In the genomic region with DNA sequence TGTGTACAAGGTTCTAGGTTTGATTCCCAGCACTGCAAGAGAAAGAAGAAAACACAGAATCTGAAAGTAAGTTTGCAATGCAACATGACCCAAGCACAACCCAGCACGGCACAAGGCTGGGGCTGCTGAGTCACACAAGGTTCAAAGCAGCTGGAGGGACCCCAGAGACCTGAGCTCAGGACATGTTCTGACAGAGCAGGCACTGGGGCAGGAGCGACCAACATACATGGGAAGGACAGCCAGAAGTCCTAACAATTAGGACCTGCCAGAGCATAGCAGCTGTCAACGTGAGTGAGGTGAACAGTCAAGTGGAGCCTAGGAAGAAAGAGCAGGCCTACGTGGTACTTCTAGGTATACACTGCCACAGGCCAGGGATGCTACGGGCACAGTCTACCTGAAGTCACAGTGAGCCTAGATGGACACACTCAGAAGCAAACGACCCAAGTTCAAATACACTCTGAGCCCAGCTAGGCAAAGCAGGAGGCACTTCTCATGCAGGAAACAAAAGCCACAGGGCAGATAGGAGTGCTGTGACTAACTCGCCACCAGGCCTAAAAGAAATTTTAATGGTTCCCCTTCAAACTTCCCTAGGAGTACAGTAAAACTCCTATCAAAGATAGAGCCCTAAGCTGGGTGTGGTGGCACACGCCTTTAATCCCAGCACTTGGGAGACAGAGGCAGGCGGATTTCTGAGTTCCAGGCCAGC, we compare ENCODE assay signal across 12 mouse cellular contexts. TPM values are rescaled to one million over a fixed set of nuclear protein-coding genes. Genes with fewer than 3 reads are reported as not detected.
DNase-seq lines count a peak whose midpoint lies in the region; ATAC-seq and TF ChIP-seq lines count a peak whose summit lies in the region.
"Had no signal": no experiment of that assay in that cellular context is flagged by ENCODE, and none has a peak within 500 bp of the region (broad histone marks: within the 10 kb centered on the region; RNA-seq: fewer than 3 reads in every experiment).

No protein-coding gene starts in this region.

- no peak for ATAC-seq in midbrain, embryonic 13.5 days
- ATAC-seq in forebrain, postnatal 0 days: no peak
- no peak for ATAC-seq in neural tube, embryonic 14.5 days (ENCODE audit: low read depth)
- ATAC-seq in intestine, embryonic 15.5 days: no peak

- no peak overlapping the region for H3K4me3 ChIP-seq in midbrain, embryonic 13.5 days (replicated peaks)
- H3K4me3 ChIP-seq in midbrain, embryonic 10.5 days: no peak overlapping the region
- H3K4me3 ChIP-seq in forebrain, postnatal 0 days (ENCODE audit: low read depth, low read length): no peak overlapping the region
- no peak overlapping the region for H3K4me3 ChIP-seq in neural tube, embryonic 14.5 days (ENCODE audit: low read depth, low read length)
- no peak overlapping the region for H3K4me3 ChIP-seq in intestine, embryonic 15.5 days (replicated peaks)

- H3K9me3 ChIP-seq in midbrain, embryonic 13.5 days: no peaks in the 10 kb centered on the region
- H3K9me3 ChIP-seq in midbrain, embryonic 10.5 days (replicated peaks): no peaks in the 10 kb centered on the region
- no peaks in the 10 kb centered on the region for H3K9me3 ChIP-seq in forebrain, postnatal 0 days (ENCODE audit: low read length)
- H3K9me3 ChIP-seq in neural tube, embryonic 14.5 days (ENCODE audit: control insufficient read depth, low read length): no peaks in the 10 kb centered on the region
- no peaks in the 10 kb centered on the region for H3K9me3 ChIP-seq in intestine, embryonic 15.5 days
- H3K9me3 ChIP-seq: liver, embryonic 15.5 days had no signal

- H3K9ac ChIP-seq in midbrain, embryonic 13.5 days (replicated peaks): no peak overlapping the region
- H3K9ac ChIP-seq in forebrain, postnatal 0 days: no peak overlapping the region
- H3K9ac ChIP-seq in neural tube, embryonic 14.5 days (replicated peaks; ENCODE audit: low read depth, low read length): no peak overlapping the region
- no peak overlapping the region for H3K9ac ChIP-seq in intestine, embryonic 15.5 days
- H3K9ac ChIP-seq: liver, embryonic 15.5 days had no signal

- H3K27me3 ChIP-seq in midbrain, embryonic 13.5 days: peaks cover 16% of the 10 kb centered on the region
- H3K27me3 ChIP-seq in midbrain, embryonic 10.5 days (ENCODE audit: low read depth, poor library complexity, severe bottlenecking): peaks cover 41% of the 10 kb centered on the region
- H3K27me3 ChIP-seq in forebrain, postnatal 0 days (ENCODE audit: insufficient read depth, low read length): no peaks in the 10 kb centered on the region
- H3K27me3 ChIP-seq in neural tube, embryonic 14.5 days (ENCODE audit: control insufficient read depth, insufficient read depth, low read length): peaks cover 5% of the 10 kb centered on the region; the same call in 1 of the 2 replicates
- H3K27me3 ChIP-seq in intestine, embryonic 15.5 days (replicated peaks): no peaks in the 10 kb centered on the region

- WGBS in midbrain, embryonic 13.5 days: 84% methylated on average over 9 of the region's 9 CpGs
- 83% methylated on average over 9 of the region's 9 CpGs for WGBS in midbrain, embryonic 10.5 days
- WGBS in forebrain, postnatal 0 days: 81% methylated on average over 9 of the region's 9 CpGs
- WGBS in neural tube, embryonic 14.5 days: 87% methylated on average over 9 of the region's 9 CpGs
- 75% methylated on average over 9 of the region's 9 CpGs for WGBS in intestine, embryonic 15.5 days

- DNase-seq in heart, adult 11 months: peak; percentile 88
- no peak for DNase-seq in heart, adult 9 months (ENCODE audit: low spot score in 2 of 2)
- no peak for DNase-seq in midbrain, embryonic 10.5 days (ENCODE audit: low spot score)
- DNase-seq in forebrain, postnatal 0 days: no peak
- DNase-seq in thymus, postnatal 36 days: no peak
- DNase-seq: gastrocnemius, postnatal 36 days; heart, postnatal 14 days; thymus, postnatal 4 days had no signal

- H3K4me2 ChIP-seq in midbrain, embryonic 13.5 days (replicated peaks): peak overlapping the region; percentile 87
- peak overlapping the region; percentile 17; the same call in 1 of the 2 replicates for H3K4me2 ChIP-seq in forebrain, postnatal 0 days (ENCODE audit: low read depth)
- peak overlapping the region; percentile 89 for H3K4me2 ChIP-seq in neural tube, embryonic 14.5 days (ENCODE audit: low read depth, low read length)
- H3K4me2 ChIP-seq in intestine, embryonic 15.5 days (replicated peaks): no peak overlapping the region

- no peak overlapping the region for H3K27ac ChIP-seq in midbrain, embryonic 13.5 days
- H3K27ac ChIP-seq in midbrain, embryonic 10.5 days (replicated peaks): no peak overlapping the region
- no peak overlapping the region for H3K27ac ChIP-seq in forebrain, postnatal 0 days (ENCODE audit: low read depth, low read length)
- H3K27ac ChIP-seq in neural tube, embryonic 14.5 days (ENCODE audit: low read depth, low read length): no peak overlapping the region
- H3K27ac ChIP-seq in intestine, embryonic 15.5 days: no peak overlapping the region
- H3K27ac ChIP-seq: liver, embryonic 15.5 days had no signal

- peaks cover 14% of the 10 kb centered on the region for H3K36me3 ChIP-seq in midbrain, embryonic 13.5 days
- H3K36me3 ChIP-seq in midbrain, embryonic 10.5 days: peaks cover 14% of the 10 kb centered on the region
- peaks cover 15% of the 10 kb centered on the region for H3K36me3 ChIP-seq in forebrain, postnatal 0 days (ENCODE audit: insufficient read depth)
- peaks cover 9% of the 10 kb centered on the region for H3K36me3 ChIP-seq in neural tube, embryonic 14.5 days (ENCODE audit: control insufficient read depth, insufficient read depth, low read length)
- no peaks in the 10 kb centered on the region for H3K36me3 ChIP-seq in intestine, embryonic 15.5 days
- H3K36me3 ChIP-seq: liver, embryonic 15.5 days had no signal

- TF ChIP-seq CTCF in forebrain, postnatal 0 days (IDR thresholded peaks at IDR 0.05; ENCODE audit: low read depth): no peak

- H3K4me1 ChIP-seq in midbrain, embryonic 13.5 days (replicated peaks): peaks cover 59% of the 10 kb centered on the region
- H3K4me1 ChIP-seq in midbrain, embryonic 10.5 days: peaks cover 64% of the 10 kb centered on the region
- peaks cover 10% of the 10 kb centered on the region; the same call in 1 of the 2 replicates for H3K4me1 ChIP-seq in forebrain, postnatal 0 days (ENCODE audit: insufficient read depth)
- peaks cover 20% of the 10 kb centered on the region; the same call in 1 of the 2 replicates for H3K4me1 ChIP-seq in neural tube, embryonic 14.5 days (ENCODE audit: control insufficient read depth, insufficient read depth, low read length)
- H3K4me1 ChIP-seq in intestine, embryonic 15.5 days (replicated peaks): peaks cover 29% of the 10 kb centered on the region

RNA-seq across cellular contexts. Expression of gene Impdh1, which starts 5.8 kb away (rescaled TPM):
- 43.5 and 51.8 TPM in 2 replicates for polyA plus RNA-seq in midbrain, embryonic 13.5 days (2015; fragmentation: Nextera tagmentation; extraction: Ambion mirVana)
- polyA plus RNA-seq in midbrain, embryonic 10.5 days (2016; fragmentation: Nextera tagmentation; extraction: Ambion mirVana): 45.6 and 53.5 TPM in 2 replicates
- total RNA-seq in forebrain, postnatal 0 days (2014; rRNA removed): 27.2 and 42.8 TPM in 2 replicates
- polyA plus RNA-seq in forebrain, postnatal 0 days (2015; fragmentation: Nextera tagmentation; extraction: Ambion mirVana): 65.9 and 70.6 TPM in 2 replicates
- polyA plus RNA-seq in neural tube, embryonic 14.5 days (2014; fragmentation: Nextera tagmentation; extraction: Ambion mirVana): 77.6 and 83.7 TPM in 2 replicates
- polyA plus RNA-seq in intestine, embryonic 15.5 days (2015; fragmentation: Nextera tagmentation; extraction: Ambion mirVana): 44.7 and 44.8 TPM in 2 replicates

RNA-seq across cellular contexts. Expression of gene Prrt4, which starts 31.0 kb away (rescaled TPM):
- 2.7 and 3.6 TPM in 2 replicates for polyA plus RNA-seq in midbrain, embryonic 13.5 days (2015; fragmentation: Nextera tagmentation; extraction: Ambion mirVana)
- polyA plus RNA-seq in midbrain, embryonic 10.5 days (2016; fragmentation: Nextera tagmentation; extraction: Ambion mirVana): 0.83 and 1.1 TPM in 2 replicates
- total RNA-seq in forebrain, postnatal 0 days (2014; rRNA removed): 17.6 and 23.5 TPM in 2 replicates
- 9.0 and 12.1 TPM in 2 replicates for polyA plus RNA-seq in forebrain, postnatal 0 days (2015; fragmentation: Nextera tagmentation; extraction: Ambion mirVana)
- 8.9 and 14.7 TPM in 2 replicates for polyA plus RNA-seq in neural tube, embryonic 14.5 days (2014; fragmentation: Nextera tagmentation; extraction: Ambion mirVana)
- 0.40 and 0.50 TPM in 2 replicates for polyA plus RNA-seq in intestine, embryonic 15.5 days (2015; fragmentation: Nextera tagmentation; extraction: Ambion mirVana)

RNA-seq across cellular contexts. Expression of gene Rbm28, which starts 45.6 kb away (rescaled TPM):
- 47.2 and 48.5 TPM in 2 replicates for polyA plus RNA-seq in midbrain, embryonic 13.5 days (2015; fragmentation: Nextera tagmentation; extraction: Ambion mirVana)
- 51.6 and 54.9 TPM in 2 replicates for polyA plus RNA-seq in midbrain, embryonic 10.5 days (2016; fragmentation: Nextera tagmentation; extraction: Ambion mirVana)
- 32.8 and 33.5 TPM in 2 replicates for total RNA-seq in forebrain, postnatal 0 days (2014; rRNA removed)
- 14.7 and 18.0 TPM in 2 replicates for polyA plus RNA-seq in forebrain, postnatal 0 days (2015; fragmentation: Nextera tagmentation; extraction: Ambion mirVana)
- 44.5 and 55.4 TPM in 2 replicates for polyA plus RNA-seq in neural tube, embryonic 14.5 days (2014; fragmentation: Nextera tagmentation; extraction: Ambion mirVana)
- polyA plus RNA-seq in intestine, embryonic 15.5 days (2015; fragmentation: Nextera tagmentation; extraction: Ambion mirVana): 24.9 and 28.4 TPM in 2 replicates
